Mouse (Mus musculus) adrenal gland, adult 2 months (tissue): ENCODE data around the gene Gm28374. TPM values are rescaled to one million over a fixed set of nuclear protein-coding genes. Genes with fewer than 3 reads are reported as not detected.

ENCODE experiments used
- microRNA-seq, 2 experiments: library from miRNA; unstranded; fragments of <30 nt; microRNA quantifications; one replicate each; pipeline ENCODE4 v1.2.0; 2021
- polyA plus RNA-seq: library from polyadenylated mRNA; depleted of rRNA; stranded (reverse); fragments of >200 nt; gene quantifications from 2 replicates; pipeline ENCODE4 v1.2.3, GENCODE M21; 2012; rRNA removed
- total RNA-seq, 2 experiments: library from RNA; stranded (reverse); gene quantifications; 2 replicates each; pipeline ENCODE4 v1.2.3; 2021

The Gm28374 gene
- total and polyA plus RNA-seq, 3 experiments: 0.38 TPM; not detected in 2

Small RNAs within 50 kb of the gene (microRNA-seq; reads per million reads assigned to microRNA genes)
- 0.88 to 2.5 reads per million in 2 experiments for gene Mir6988

Other genes with a start within 250 kb of the Gm28374 start
- 10 to 100 TPM; 41.2 to 51.4 TPM for gene Frmd8, start 207.0 kb downstream of the Gm28374 start, total RNA-seq
- gene Frmd8, start 207.0 kb downstream of the Gm28374 start, polyA plus RNA-seq: 27.8 and 36.4 TPM in 2 replicates
- gene Slc25a45, start 204.4 kb downstream of the Gm28374 start, total RNA-seq: 10 to 100 TPM; 15.5 to 36.2 TPM
- gene Slc25a45, start 204.4 kb downstream of the Gm28374 start, polyA plus RNA-seq: 42.4 and 44.6 TPM in 2 replicates
- gene Tigd3, start 188.1 kb downstream of the Gm28374 start, total RNA-seq: 1 to 10 TPM; 1.0 to 1.1 TPM
- 0.48 and 0.53 TPM in 2 replicates for gene Tigd3, start 188.1 kb downstream of the Gm28374 start, polyA plus RNA-seq
- gene Dpf2, start 169.2 kb downstream of the Gm28374 start, total RNA-seq: 100 to 1,000 TPM in 1 of 2 experiments, 10 to 100 TPM in 1; 90.6 to 125 TPM
- 51.7 and 56.3 TPM in 2 replicates for gene Dpf2, start 169.2 kb downstream of the Gm28374 start, polyA plus RNA-seq
- 1 to 10 TPM; 5.5 to 8.0 TPM for gene Cdc42ep2, start 157.4 kb downstream of the Gm28374 start, total RNA-seq
- gene Cdc42ep2, start 157.4 kb downstream of the Gm28374 start, polyA plus RNA-seq: 5.6 and 5.9 TPM in 2 replicates
- 10 to 100 TPM; 15.9 to 20.4 TPM for gene Pola2, start 118.1 kb downstream of the Gm28374 start, total RNA-seq
- 36.0 and 41.0 TPM in 2 replicates for gene Pola2, start 118.1 kb downstream of the Gm28374 start, polyA plus RNA-seq
- not detected for gene Slc22a20, start 96.1 kb downstream of the Gm28374 start, total RNA-seq
- not detected in 2 replicates for gene Slc22a20, start 96.1 kb downstream of the Gm28374 start, polyA plus RNA-seq
- 10 to 100 TPM; 34.9 to 42.1 TPM for gene Capn1, start 66.4 kb downstream of the Gm28374 start, total RNA-seq
- gene Capn1, start 66.4 kb downstream of the Gm28374 start, polyA plus RNA-seq: 34.8 and 37.9 TPM in 2 replicates
- 10 to 100 TPM; 54.1 to 71.3 TPM for gene Syvn1, start 35.7 kb downstream of the Gm28374 start, total RNA-seq
- 87.3 and 114 TPM in 2 replicates for gene Syvn1, start 35.7 kb downstream of the Gm28374 start, polyA plus RNA-seq
- gene Mrpl49, start 24.5 kb downstream of the Gm28374 start, total RNA-seq: 10 to 100 TPM; 64.8 to 67.5 TPM
- gene Mrpl49, start 24.5 kb downstream of the Gm28374 start, polyA plus RNA-seq: 15.8 and 17.0 TPM in 2 replicates
- gene Fau, start 24.4 kb downstream of the Gm28374 start, total RNA-seq: 1,000 to 10,000 TPM; 1,141 to 1,229 TPM
- gene Fau, start 24.4 kb downstream of the Gm28374 start, polyA plus RNA-seq: 984 and 1,350 TPM in 2 replicates
- gene Znhit2, start 21.1 kb downstream of the Gm28374 start, total RNA-seq: 10 to 100 TPM; 24.7 to 37.5 TPM
- 134 and 152 TPM in 2 replicates for gene Znhit2, start 21.1 kb downstream of the Gm28374 start, polyA plus RNA-seq
- 10 to 100 TPM; 22.0 to 48.3 TPM for gene Tm7sf2, start 13.9 kb downstream of the Gm28374 start, total RNA-seq
- gene Tm7sf2, start 13.9 kb downstream of the Gm28374 start, polyA plus RNA-seq: 91.9 and 126 TPM in 2 replicates
- 10 to 100 TPM; 57.1 to 60.0 TPM for gene Vps51, start 5.0 kb downstream of the Gm28374 start, total RNA-seq
- gene Vps51, start 5.0 kb downstream of the Gm28374 start, polyA plus RNA-seq: 64.4 and 66.3 TPM in 2 replicates
- not detected for gene Tmem262, start 2.2 kb downstream of the Gm28374 start, total RNA-seq
- 1.0 TPM in 1 of 2 replicates, not detected in the other for gene Tmem262, start 2.2 kb downstream of the Gm28374 start, polyA plus RNA-seq
- 10 to 100 TPM; 38.9 to 43.5 TPM for gene Zfpl1, start 2.7 kb upstream of the Gm28374 start, total RNA-seq
- gene Zfpl1, start 2.7 kb upstream of the Gm28374 start, polyA plus RNA-seq: 91.2 and 122 TPM in 2 replicates
- gene Cdca5, start 2.7 kb upstream of the Gm28374 start, total RNA-seq: under 1 TPM; 0.73 to 0.98 TPM
- 0.32 and 0.80 TPM in 2 replicates for gene Cdca5, start 2.7 kb upstream of the Gm28374 start, polyA plus RNA-seq
- not detected for gene AC131692.1, start 12.2 kb upstream of the Gm28374 start, total RNA-seq
- not detected in 2 replicates for gene AC131692.1, start 12.2 kb upstream of the Gm28374 start, polyA plus RNA-seq
- not detected for gene Naaladl1, start 23.5 kb upstream of the Gm28374 start, total RNA-seq
- 0.09 and 0.13 TPM in 2 replicates for gene Naaladl1, start 23.5 kb upstream of the Gm28374 start, polyA plus RNA-seq
- gene Sac3d1, start 36.4 kb upstream of the Gm28374 start, total RNA-seq: 10 to 100 TPM; 15.7 to 16.5 TPM
- 92.6 and 97.2 TPM in 2 replicates for gene Sac3d1, start 36.4 kb upstream of the Gm28374 start, polyA plus RNA-seq
- gene Snx15, start 46.0 kb upstream of the Gm28374 start, total RNA-seq: 10 to 100 TPM; 27.0 to 28.2 TPM
- gene Snx15, start 46.0 kb upstream of the Gm28374 start, polyA plus RNA-seq: 76.8 and 81.1 TPM in 2 replicates
- 1 to 10 TPM; 1.8 to 2.6 TPM for gene Batf2, start 58.7 kb upstream of the Gm28374 start, total RNA-seq
- gene Batf2, start 58.7 kb upstream of the Gm28374 start, polyA plus RNA-seq: 5.0 and 6.6 TPM in 2 replicates
- gene Arl2, start 59.3 kb upstream of the Gm28374 start, total RNA-seq: 10 to 100 TPM; 84.1 to 96.5 TPM
- gene Arl2, start 59.3 kb upstream of the Gm28374 start, polyA plus RNA-seq: 313 and 329 TPM in 2 replicates
- gene Majin, start 102.1 kb upstream of the Gm28374 start, total RNA-seq: 1 to 10 TPM; 2.4 to 4.1 TPM
- gene Majin, start 102.1 kb upstream of the Gm28374 start, polyA plus RNA-seq: 0.56 and 0.72 TPM in 2 replicates
- 10 to 100 TPM; 18.7 to 23.7 TPM for gene Gpha2, start 144.1 kb upstream of the Gm28374 start, total RNA-seq
- 237 and 302 TPM in 2 replicates for gene Gpha2, start 144.1 kb upstream of the Gm28374 start, polyA plus RNA-seq
- 100 to 1,000 TPM in 1 of 2 experiments, 10 to 100 TPM in 1; 87.1 to 123 TPM for gene Ppp2r5b, start 153.6 kb upstream of the Gm28374 start, total RNA-seq
- gene Ppp2r5b, start 153.6 kb upstream of the Gm28374 start, polyA plus RNA-seq: 247 and 266 TPM in 2 replicates
- gene Atg2a, start 159.4 kb upstream of the Gm28374 start, total RNA-seq: 10 to 100 TPM; 31.0 to 36.0 TPM
- 105 and 108 TPM in 2 replicates for gene Atg2a, start 159.4 kb upstream of the Gm28374 start, polyA plus RNA-seq
- gene Ehd1, start 194.5 kb upstream of the Gm28374 start, total RNA-seq: 100 to 1,000 TPM; 129 to 133 TPM
- gene Ehd1, start 194.5 kb upstream of the Gm28374 start, polyA plus RNA-seq: 470 and 474 TPM in 2 replicates
- 10 to 100 TPM; 14.4 to 24.6 TPM for gene Cdc42bpg, start 224.2 kb upstream of the Gm28374 start, total RNA-seq
- gene Cdc42bpg, start 224.2 kb upstream of the Gm28374 start, polyA plus RNA-seq: 23.7 and 26.6 TPM in 2 replicates